ENCODE assay signal across 8 mouse cellular contexts in the genomic region with DNA sequence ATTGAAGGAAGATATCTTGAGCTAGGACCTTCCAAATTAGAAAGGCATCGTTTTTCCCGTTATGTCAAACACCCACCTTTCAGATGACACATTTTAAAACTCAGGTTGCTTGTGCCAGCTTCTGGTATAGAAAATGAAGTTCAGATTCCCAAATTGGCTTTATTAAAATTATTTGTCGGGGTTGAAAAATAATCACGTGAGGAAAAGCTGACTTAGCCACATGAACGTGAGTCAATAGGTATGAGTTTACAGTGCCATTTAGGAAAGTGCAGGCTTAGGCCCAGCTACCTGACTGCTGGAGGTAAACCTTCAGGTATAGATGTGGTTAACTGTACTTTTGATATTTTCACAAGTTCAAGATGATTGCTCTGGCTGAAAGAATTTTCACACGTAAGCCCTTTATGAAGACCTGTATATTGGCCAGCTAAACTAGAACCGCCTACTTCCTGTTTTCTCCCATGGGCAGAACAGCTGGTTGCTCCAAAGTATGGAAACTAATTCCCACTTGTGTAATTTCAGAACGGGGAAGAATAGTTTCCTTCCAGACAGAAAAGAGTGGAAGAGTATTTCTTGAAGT. TPM values are rescaled to one million over a fixed set of nuclear protein-coding genes. Genes with fewer than 3 reads are reported as not detected.
DNase-seq lines count a peak whose midpoint lies in the region; ATAC-seq and TF ChIP-seq lines count a peak whose summit lies in the region.

No protein-coding gene starts in this region.

- peak overlapping the region; percentile 92 for H3K27ac ChIP-seq in layer of hippocampus, adult 2 months
- H3K27ac ChIP-seq in hindbrain, embryonic 13.5 days, result peak overlapping the region; percentile 96
- H3K27ac ChIP-seq in midbrain, embryonic 11.5 days (ENCODE audit: low read depth, low read length), result no peak overlapping the region

- peaks cover 40% of the 10 kb centered on the region for H3K4me1 ChIP-seq in hindbrain, embryonic 13.5 days (replicated peaks)
- peaks cover 24% of the 10 kb centered on the region for H3K4me1 ChIP-seq in midbrain, embryonic 11.5 days (ENCODE audit: control insufficient read depth, insufficient read depth, low read length)

- no peak for DNase-seq in layer of hippocampus, adult 2 months (ENCODE audit: low spot score in 2 of 2)
- DNase-seq in layer of hippocampus, adult 8-10 months (ENCODE audit: low spot score in 2 of 2), result no peak
- DNase-seq in embryo, embryonic 11 days, result peak; percentile 4
- no peak for DNase-seq in midbrain, embryonic 11.5 days (ENCODE audit: low spot score, missing footprints)
- DNase-seq in thymus, postnatal 36 days, result no peak
- no peak for DNase-seq in right cerebral cortex, postnatal 14 days
- DNase-seq in layer of hippocampus, adult 9-11 months, result no peak

- WGBS in hindbrain, embryonic 13.5 days, result 28% methylated on average over 8 of the region's 8 CpGs
- 27% methylated on average over 8 of the region's 8 CpGs for WGBS in midbrain, embryonic 11.5 days

- peak overlapping the region; percentile 82 for H3K4me3 ChIP-seq in layer of hippocampus, adult 2 months
- peak overlapping the region; percentile 76 for H3K4me3 ChIP-seq in hindbrain, embryonic 13.5 days
- H3K4me3 ChIP-seq in midbrain, embryonic 11.5 days (ENCODE audit: low read depth, low read length), result peak overlapping the region; percentile 80

- ATAC-seq in hindbrain, embryonic 13.5 days (ENCODE audit: low FRiP score), result no peak
- no peak for ATAC-seq in midbrain, embryonic 11.5 days (ENCODE audit: low FRiP score)

- TF ChIP-seq CTCF in layer of hippocampus, adult 2 months (conservative IDR thresholded peaks at IDR 0.05), result no peak

- peak overlapping the region; percentile 79 for H3K4me2 ChIP-seq in hindbrain, embryonic 13.5 days
- peak overlapping the region; percentile 76 for H3K4me2 ChIP-seq in midbrain, embryonic 11.5 days

- H3K36me3 ChIP-seq in hindbrain, embryonic 13.5 days, result peaks cover 23% of the 10 kb centered on the region
- 0 out of 2 replicates have a peak, but pooled peaks cover 5% of the 10 kb centered on the region for H3K36me3 ChIP-seq in midbrain, embryonic 11.5 days (ENCODE audit: control insufficient read depth, insufficient read depth, low read length)

- H3K9ac ChIP-seq in hindbrain, embryonic 13.5 days, result peak overlapping the region; percentile 89
- H3K9ac ChIP-seq in midbrain, embryonic 11.5 days (ENCODE audit: low read length), result peak overlapping the region; percentile 83

- H3K9me3 ChIP-seq in hindbrain, embryonic 13.5 days, result no peaks in the 10 kb centered on the region
- H3K9me3 ChIP-seq in midbrain, embryonic 11.5 days (ENCODE audit: control insufficient read depth, low read length), result no peaks in the 10 kb centered on the region

- no peaks in the 10 kb centered on the region for H3K27me3 ChIP-seq in hindbrain, embryonic 13.5 days
- H3K27me3 ChIP-seq in midbrain, embryonic 11.5 days (ENCODE audit: control insufficient read depth, insufficient read depth, low read length), result no peaks in the 10 kb centered on the region

RNA-seq across cellular contexts. Expression of a gene that starts 1.5 kb away (rescaled TPM):
- 100 to 1,000 TPM; 199 to 221 TPM for total RNA-seq in layer of hippocampus, adult 2 months (2021)
- total RNA-seq in layer of hippocampus, adult 8-10 months (2022), result 100 to 1,000 TPM; 125 to 154 (median 137) TPM
- 98.7 and 104 TPM in 2 replicates for polyA plus RNA-seq in hindbrain, embryonic 13.5 days (2015; fragmentation: Nextera tagmentation; extraction: Ambion mirVana)
- polyA plus RNA-seq in midbrain, embryonic 11.5 days (2014; fragmentation: Nextera tagmentation; extraction: Ambion mirVana), result 91.0 and 93.8 TPM in 2 replicates

RNA-seq across cellular contexts. Expression of a gene that starts 1.7 kb away (rescaled TPM):
- 1 to 10 TPM; 1.3 TPM for total RNA-seq in layer of hippocampus, adult 2 months (2021)
- total RNA-seq in layer of hippocampus, adult 8-10 months (2022), result 1 to 10 TPM in 3 of 4 experiments, under 1 TPM in 1; 0.83 to 2.0 (median 1.4) TPM
- 2.9 TPM in 2 replicates for polyA plus RNA-seq in hindbrain, embryonic 13.5 days (2015; fragmentation: Nextera tagmentation; extraction: Ambion mirVana)
- 24.5 and 24.8 TPM in 2 replicates for polyA plus RNA-seq in midbrain, embryonic 11.5 days (2014; fragmentation: Nextera tagmentation; extraction: Ambion mirVana)

RNA-seq across cellular contexts. Expression of a gene that starts 28.6 kb away (rescaled TPM):
- total RNA-seq in layer of hippocampus, adult 2 months (2021), result 1 to 10 TPM; 2.4 to 4.2 TPM
- 1 to 10 TPM; 1.6 to 4.4 (median 3.3) TPM for total RNA-seq in layer of hippocampus, adult 8-10 months (2022)
- polyA plus RNA-seq in hindbrain, embryonic 13.5 days (2015; fragmentation: Nextera tagmentation; extraction: Ambion mirVana), result 3.4 and 4.1 TPM in 2 replicates
- 2.6 and 2.7 TPM in 2 replicates for polyA plus RNA-seq in midbrain, embryonic 11.5 days (2014; fragmentation: Nextera tagmentation; extraction: Ambion mirVana)

RNA-seq across cellular contexts. Expression of a gene that starts 45.6 kb away (rescaled TPM):
- total RNA-seq in layer of hippocampus, adult 2 months (2021), result not detected
- total RNA-seq in layer of hippocampus, adult 8-10 months (2022), result not detected
- not detected in 2 replicates for polyA plus RNA-seq in hindbrain, embryonic 13.5 days (2015; fragmentation: Nextera tagmentation; extraction: Ambion mirVana)
- polyA plus RNA-seq in midbrain, embryonic 11.5 days (2014; fragmentation: Nextera tagmentation; extraction: Ambion mirVana), result not detected in 2 replicates
